In genomic region chr6:51085547-51085946, GRCm38 (mm10) we compare ENCODE assay signal across 20 mouse cellular contexts.
A peak's percentile ranks its signal among the peaks of the same experiment; 100 is the strongest.
DNase-seq lines count a peak whose midpoint lies in the region; ATAC-seq and TF ChIP-seq lines count a peak whose summit lies in the region.
"Had no signal": no experiment of that assay in that cellular context is flagged by ENCODE, and none has a peak within 500 bp of the region (broad histone marks: within the 10 kb centered on the region; RNA-seq: fewer than 3 reads in every experiment).

No protein-coding gene starts in this region.

- H3K27me3 ChIP-seq in intestine, postnatal 0 days (replicated peaks; ENCODE audit: control insufficient read depth, insufficient read depth, low read length) = no peaks in the 10 kb centered on the region
- H3K27me3 ChIP-seq in intestine, embryonic 16.5 days (replicated peaks; ENCODE audit: control insufficient read depth, insufficient read depth, low read length) = no peaks in the 10 kb centered on the region
- H3K27me3 ChIP-seq in lung, postnatal 0 days (replicated peaks; ENCODE audit: insufficient read depth, low read length) = no peaks in the 10 kb centered on the region
- H3K27me3 ChIP-seq in limb, embryonic 10.5 days (ENCODE audit: low read depth, poor library complexity, severe bottlenecking) = no peaks in the 10 kb centered on the region
- H3K27me3 ChIP-seq: CH12.LX; heart, embryonic 15.5 days; hindbrain, embryonic 12.5 days; liver, embryonic 15.5 days had no signal

- no peak for TF ChIP-seq EP300 in lung, postnatal 0 days (IDR thresholded peaks at IDR 0.05)

- no peaks in the 10 kb centered on the region for H3K36me3 ChIP-seq in intestine, postnatal 0 days (ENCODE audit: control insufficient read depth, insufficient read depth)
- no peaks in the 10 kb centered on the region for H3K36me3 ChIP-seq in intestine, embryonic 16.5 days (ENCODE audit: control insufficient read depth, insufficient read depth, low read length)
- no peaks in the 10 kb centered on the region for H3K36me3 ChIP-seq in lung, postnatal 0 days (ENCODE audit: insufficient read depth, low read length)
- H3K36me3 ChIP-seq in limb, embryonic 10.5 days = no peaks in the 10 kb centered on the region
- H3K36me3 ChIP-seq: heart, embryonic 15.5 days; hindbrain, embryonic 12.5 days; limb, embryonic 12.5 days; liver, embryonic 15.5 days had no signal

- no peak overlapping the region for H3K4me2 ChIP-seq in intestine, postnatal 0 days (replicated peaks; ENCODE audit: low read depth)
- H3K4me2 ChIP-seq in intestine, embryonic 16.5 days (ENCODE audit: low read depth, low read length) = no peak overlapping the region
- no peak overlapping the region for H3K4me2 ChIP-seq in lung, postnatal 0 days (replicated peaks; ENCODE audit: low read depth, low read length)
- H3K4me2 ChIP-seq: heart, embryonic 15.5 days; hindbrain, embryonic 12.5 days; limb, embryonic 12.5 days; liver, embryonic 15.5 days had no signal

- no peak overlapping the region for H3K4me3 ChIP-seq in intestine, postnatal 0 days (ENCODE audit: low read depth, low read length)
- no peak overlapping the region for H3K4me3 ChIP-seq in intestine, embryonic 16.5 days (ENCODE audit: low read length)
- no peak overlapping the region for H3K4me3 ChIP-seq in lung, postnatal 0 days (ENCODE audit: low read depth, low read length)
- H3K4me3 ChIP-seq in limb, embryonic 10.5 days = no peak overlapping the region
- H3K4me3 ChIP-seq: heart, embryonic 15.5 days; hindbrain, embryonic 12.5 days; limb, embryonic 12.5 days; liver, embryonic 15.5 days had no signal

- TF ChIP-seq CTCF in intestine, postnatal 0 days (IDR thresholded peaks at IDR 0.05; ENCODE audit: low read depth) = peak; percentile 56
- TF ChIP-seq CTCF in lung, postnatal 0 days (IDR thresholded peaks at IDR 0.05) = peak; percentile 62

- H3K9ac ChIP-seq in intestine, postnatal 0 days (ENCODE audit: low read depth, low read length) = no peak overlapping the region
- H3K9ac ChIP-seq in intestine, embryonic 16.5 days (ENCODE audit: low read depth, low read length) = no peak overlapping the region
- no peak overlapping the region for H3K9ac ChIP-seq in lung, postnatal 0 days (replicated peaks; ENCODE audit: low read depth)
- H3K9ac ChIP-seq: heart, embryonic 15.5 days; hindbrain, embryonic 12.5 days; limb, embryonic 12.5 days; liver, embryonic 15.5 days had no signal

- 55% methylated on average over 2 of the region's 2 CpGs for WGBS in intestine, postnatal 0 days
- 55% methylated on average over 2 of the region's 2 CpGs for WGBS in intestine, embryonic 16.5 days
- WGBS in lung, postnatal 0 days = 57% methylated on average over 2 of the region's 2 CpGs
- WGBS in limb, embryonic 10.5 days = 55% methylated on average over 2 of the region's 2 CpGs

- ATAC-seq in intestine, postnatal 0 days = no peak
- no peak for ATAC-seq in intestine, embryonic 16.5 days
- no peak for ATAC-seq in lung, postnatal 0 days
- ATAC-seq: forebrain, embryonic 14.5 days had no signal

- H3K27ac ChIP-seq in intestine, postnatal 0 days (ENCODE audit: low read depth, low read length) = no peak overlapping the region
- H3K27ac ChIP-seq in intestine, embryonic 16.5 days (ENCODE audit: low read length) = no peak overlapping the region
- H3K27ac ChIP-seq in lung, postnatal 0 days (ENCODE audit: low read length) = no peak overlapping the region
- peak overlapping the region; percentile 46; the same call in 1 of the 2 replicates for H3K27ac ChIP-seq in limb, embryonic 10.5 days
- H3K27ac ChIP-seq: heart, embryonic 15.5 days; hindbrain, embryonic 12.5 days; limb, embryonic 12.5 days; liver, embryonic 15.5 days had no signal

- DNase-seq in embryo, embryonic 10 days (ENCODE audit: low spot score) = peak; percentile 55
- DNase-seq in embryo, embryonic 9.5 days (ENCODE audit: extremely low spot score) = no peak
- peak; percentile 42 for DNase-seq in lung, postnatal 0 days (ENCODE audit: low spot score)
- no peak for DNase-seq in lung, postnatal 4 days
- DNase-seq in limb, embryonic 10.5 days (ENCODE audit: low spot score) = no peak
- DNase-seq in thymus, postnatal 36 days = no peak
- DNase-seq: adrenal gland, adult 2 months; cerebellum, adult 11-12 months; kidney, adult 18-20 months; layer of hippocampus, postnatal 36 days; lung, postnatal 14 days; thymus, postnatal 4 days had no signal

- H3K4me1 ChIP-seq in intestine, postnatal 0 days (replicated peaks; ENCODE audit: control insufficient read depth, insufficient read depth, low read length) = no peaks in the 10 kb centered on the region
- H3K4me1 ChIP-seq in intestine, embryonic 16.5 days (ENCODE audit: control insufficient read depth, insufficient read depth, low read length) = no peaks in the 10 kb centered on the region
- no peaks in the 10 kb centered on the region for H3K4me1 ChIP-seq in lung, postnatal 0 days (ENCODE audit: insufficient read depth, low read depth, low read length)
- peaks cover 38% of the 10 kb centered on the region for H3K4me1 ChIP-seq in limb, embryonic 10.5 days
- H3K4me1 ChIP-seq: liver, embryonic 15.5 days had no signal

- no peaks in the 10 kb centered on the region for H3K9me3 ChIP-seq in intestine, postnatal 0 days (ENCODE audit: control insufficient read depth)
- no peaks in the 10 kb centered on the region for H3K9me3 ChIP-seq in intestine, embryonic 16.5 days (ENCODE audit: control insufficient read depth, low read length)
- H3K9me3 ChIP-seq in lung, postnatal 0 days (ENCODE audit: low read length) = no peaks in the 10 kb centered on the region
- H3K9me3 ChIP-seq in limb, embryonic 10.5 days (replicated peaks) = no peaks in the 10 kb centered on the region
- H3K9me3 ChIP-seq: heart, embryonic 15.5 days; hindbrain, embryonic 12.5 days; limb, embryonic 12.5 days; liver, embryonic 15.5 days had no signal

Comparison
In these comparisons a context has a peak if more than half of its experiments do, and no peak if none do; other contexts are left out.
1. DNase-seq: peak in embryo, embryonic 10 days (single experiment) and lung, postnatal 0 days (single experiment); none in embryo, embryonic 9.5 days (single experiment), lung, postnatal 4 days (0 of 2), limb, embryonic 10.5 days (single experiment) and thymus, postnatal 36 days (0 of 2).